Mouse (Mus musculus): ENCODE results near the gene H2-M3.
"Not testable (repeated sequence)": the region's sequence is repeated elsewhere in the genome, so short reads cannot be mapped to it uniquely, and the experiment has no call there.

H2-M3 gene

GRCm38 (mm10) chr17:37270058-37270701 lies at the start of gene H2-M3:
H2-M3 (plus strand) TSS chr17:37270220.
- DNase-seq (ENCODE audit: low spot score) = peak; percentile 93

DNA sequence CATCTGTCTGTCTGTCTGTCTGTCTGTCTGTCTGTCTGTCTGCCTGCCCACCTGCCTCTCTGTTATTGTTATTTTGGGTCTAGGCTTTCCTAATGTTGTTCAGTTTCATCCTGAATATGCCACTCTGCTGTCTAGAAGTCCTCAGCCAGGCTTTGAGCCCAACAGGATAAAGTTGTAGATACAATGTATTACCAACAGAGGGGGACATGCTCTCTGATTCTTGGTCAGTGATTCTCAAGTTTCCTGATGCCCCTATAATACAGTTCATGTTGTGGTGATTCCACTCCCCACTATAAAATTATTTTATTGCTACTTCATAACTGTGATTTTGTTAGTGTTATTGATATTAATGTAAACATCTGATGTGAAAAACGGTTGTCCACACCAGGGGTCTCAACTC lies 48.1 kb upstream of the H2-M3 start:
- DNase-seq (ENCODE audit: low spot score) = no peak

GRCm38 (mm10) chr17:37237230-37237629 lies 32.8 kb upstream of the H2-M3 start, which contains the start of gene Olfr97:
Olfr97 (minus strand) TSS chr17:37237330.
- not testable (repeated sequence) for DNase-seq (ENCODE audit: low spot score)

GRCm38 (mm10) chr17:37242198-37242597 lies 27.8 kb upstream of the H2-M3 start:
- DNase-seq (ENCODE audit: low spot score) = no peak

DNA sequence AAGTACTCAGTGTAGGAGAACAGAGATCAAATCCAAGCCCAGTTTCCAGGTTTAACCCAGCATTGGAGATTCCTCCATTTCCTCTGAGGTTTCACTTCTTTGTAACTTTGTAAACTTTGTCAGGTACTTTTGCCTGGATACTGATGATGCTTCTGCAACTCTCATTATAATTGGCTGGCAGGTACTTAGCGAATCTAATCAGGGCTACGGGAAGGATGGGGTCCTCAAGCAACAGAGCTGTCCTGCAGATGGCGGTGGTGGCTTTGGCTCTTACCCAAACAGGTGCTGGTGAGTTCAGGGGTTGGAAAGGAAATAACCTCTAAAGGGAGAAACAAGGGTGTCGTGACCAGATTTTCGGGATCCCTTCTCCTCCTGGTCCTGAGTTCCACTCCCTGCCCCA lies 23.3 kb upstream of the H2-M3 start:
- peak; percentile 50 for DNase-seq (ENCODE audit: low spot score)

DNA sequence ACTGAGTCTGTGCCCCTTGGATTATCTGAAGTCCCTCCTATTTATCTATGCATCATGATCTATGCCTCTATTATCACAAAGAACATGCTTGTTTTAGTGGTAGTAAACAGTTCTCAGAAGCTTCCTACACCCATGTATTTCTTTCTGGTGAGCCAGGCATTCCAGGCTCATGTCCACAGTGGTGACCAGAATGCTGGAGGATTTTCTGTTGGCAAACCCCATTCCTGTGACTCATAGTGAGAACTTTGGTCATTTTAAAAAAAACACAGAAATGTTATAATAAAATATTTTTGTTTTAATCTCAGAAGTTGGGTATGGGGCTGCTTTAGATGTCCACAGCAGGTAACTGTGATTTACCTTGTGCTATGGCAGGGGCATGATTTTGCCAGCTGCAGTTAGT lies 20.6 kb upstream of the H2-M3 start:
- no peak for DNase-seq (ENCODE audit: low spot score)

DNA sequence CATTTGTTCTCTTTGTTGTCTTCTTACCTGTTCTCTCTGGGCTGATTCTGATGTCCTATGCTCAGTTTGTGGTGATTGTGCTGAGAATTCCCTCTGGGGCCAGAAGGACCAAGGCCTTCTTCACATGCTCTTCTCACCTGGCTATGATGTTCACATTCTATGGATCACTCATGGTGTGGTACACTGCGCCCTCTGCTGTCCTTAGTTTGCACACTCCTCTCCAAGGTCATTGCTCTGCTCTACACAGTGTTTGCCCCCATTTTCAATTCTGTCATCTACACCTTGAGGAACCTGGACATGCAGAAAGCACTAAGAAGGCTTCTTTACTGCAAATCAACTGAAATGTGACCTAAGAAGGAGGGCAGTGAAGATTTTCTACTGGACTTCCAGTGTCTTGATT lies 19.5 kb upstream of the H2-M3 start:
- DNase-seq (ENCODE audit: low spot score) = no peak

DNA sequence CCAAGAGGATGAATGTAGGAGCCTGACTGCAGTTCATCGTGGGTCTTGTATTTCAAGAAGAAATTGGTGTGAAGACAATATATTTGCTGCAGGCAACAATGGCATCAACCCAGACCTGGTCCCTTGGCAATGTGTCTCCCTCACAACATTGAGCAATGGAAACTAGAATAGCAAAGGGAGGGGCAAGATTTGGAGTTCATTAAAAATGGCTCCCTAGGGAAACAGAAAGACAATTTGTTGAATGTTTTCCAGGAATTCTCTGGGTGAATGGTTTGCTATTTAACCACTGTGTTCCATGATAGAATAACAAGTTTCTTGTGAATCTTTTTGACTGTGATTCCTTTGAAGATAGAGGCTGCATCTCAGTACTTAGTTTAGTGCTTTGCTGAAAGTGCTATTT lies 6.4 kb upstream of the H2-M3 start, which contains the start of gene Olfr98:
TSS of gene Olfr98 (minus strand) at position 124 of the 400 bp plus-strand sequence.
- no peak for DNase-seq (ENCODE audit: low spot score)

GRCm38 (mm10) chr17:37270702-37271092 lies 677 bp downstream of the H2-M3 start:
- DNase-seq (ENCODE audit: low spot score) = peak; percentile 49

- DNase-seq (ENCODE audit: low spot score) = no peak
Measured at GRCm38 (mm10) chr17:37275626-37276248, 5.7 kb downstream of the H2-M3 start.

DNA sequence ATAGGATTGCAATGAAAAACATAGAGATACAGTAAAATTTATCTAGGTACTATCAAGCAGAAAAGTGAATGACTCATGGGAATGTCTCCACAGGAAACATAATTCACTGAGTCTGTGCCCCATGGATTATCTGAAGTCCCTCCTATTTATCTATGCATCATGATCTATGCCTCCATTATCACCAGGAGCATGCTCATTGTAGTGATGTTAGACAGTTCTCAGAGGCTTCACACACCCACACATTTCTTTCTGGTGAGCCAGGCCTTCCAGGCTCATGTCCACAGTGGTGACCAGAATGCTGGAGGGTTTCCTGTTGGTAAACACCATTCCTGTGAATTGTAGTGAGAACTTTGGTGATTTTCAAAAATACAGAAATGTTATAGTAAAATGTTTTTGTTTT lies 6.6 kb downstream of the H2-M3 start:
- no peak for DNase-seq (ENCODE audit: low spot score)

GRCm38 (mm10) chr17:37280331-37280730 lies 10.3 kb downstream of the H2-M3 start:
- no peak for DNase-seq (ENCODE audit: low spot score)

- no peak for DNase-seq (ENCODE audit: low spot score)
Measured at GRCm38 (mm10) chr17:37283360-37283759, 13.3 kb downstream of the H2-M3 start, which contains the start of gene Olfr99. Olfr99 (minus strand) TSS chr17:37283460.

- no peak for DNase-seq (ENCODE audit: low spot score)
Measured at GRCm38 (mm10) chr17:37304213-37304612, 34.2 kb downstream of the H2-M3 start, which contains the start of gene Olfr101. Olfr101 (minus strand) TSS chr17:37304313.

GRCm38 (mm10) chr17:37308483-37308882 lies 38.5 kb downstream of the H2-M3 start:
- no peak for DNase-seq (ENCODE audit: low spot score)

GRCm38 (mm10) chr17:37310146-37310699 lies 40.2 kb downstream of the H2-M3 start:
- DNase-seq (ENCODE audit: low spot score) = no peak

DNA sequence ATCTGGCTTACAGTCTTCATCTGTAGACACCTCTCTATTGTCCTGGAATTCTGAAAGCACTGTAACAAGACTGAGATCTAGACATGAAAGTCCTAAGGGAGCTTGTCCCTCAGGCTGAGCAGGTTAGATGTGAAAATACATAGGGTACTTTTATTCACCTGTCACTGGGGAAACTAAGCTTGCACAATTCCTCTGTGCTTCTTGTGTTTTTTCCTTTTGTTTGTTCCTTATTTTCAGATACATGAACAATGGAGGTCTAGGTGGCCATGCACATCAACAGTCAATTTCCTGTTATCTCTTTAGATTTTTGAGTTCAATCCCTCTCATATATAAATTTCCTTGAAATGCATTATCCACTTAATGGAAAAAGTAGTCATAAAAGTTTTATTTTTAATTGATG lies 46.9 kb downstream of the H2-M3 start, which contains the start of gene Olfr102:
TSS of gene Olfr102 (minus strand) at position 101 of the 400 bp plus-strand sequence.
- DNase-seq (ENCODE audit: low spot score) = no peak

Measured in testis, postnatal 10 days (tissue).